Mouse (Mus musculus) layer of hippocampus, adult 6 months (tissue): Measurements from ENCODE around the gene Col7a1. TPM values are rescaled to one million over a fixed set of nuclear protein-coding genes. Genes with fewer than 3 reads are reported as not detected.

ENCODE experiments used
- long read RNA-seq, 2 experiments: library from polyadenylated mRNA; unstranded; transcript quantifications; one replicate each; pipeline ENCODE4 v2.0.0; 2019 to 2020
- microRNA-seq: library from miRNA; unstranded; fragments of <30 nt; microRNA quantifications from one replicate; pipeline ENCODE4 v1.2.0, GENCODE M21; 2020
- polyA plus RNA-seq: library from polyadenylated mRNA; unstranded; fragments of <200 nt; fragmentation: Nextera tagmentation; gene quantifications from 2 replicates; pipeline ENCODE4 v1.2.3, GENCODE M21; 2021

Col7a1 gene
- polyA plus RNA-seq, result not detected in 2 replicates
- long read RNA-seq, experiment 1, result 0 reads
- long read RNA-seq, experiment 2, partial matches to known transcripts, result 2 of 2 reads
- long read RNA-seq, experiment 2, other reads (novel, unspliced or antisense), result 0 of 2 reads

GRCm38 (mm10) chr9:108953081-108953636 is at the start of gene Col7a1:
Gene Col7a1 (plus strand): TSS chr9:108953586.

GRCm38 (mm10) chr9:108914491-108914890 is 38.9 kb upstream of the Col7a1 start, which contains the start of gene Tmem89:
Gene Tmem89 (plus strand): TSS chr9:108914619.

GRCm38 (mm10) chr9:108936418-108937364 is 16.7 kb upstream of the Col7a1 start, which contains the start of gene Uqcrc1:
Gene Uqcrc1 (plus strand): TSS chr9:108936633.

GRCm38 (mm10) chr9:108985710-108986109 is 32.3 kb downstream of the Col7a1 start, which contains the start of gene Ucn2:
Gene Ucn2 (plus strand): TSS chr9:108986010.

GRCm38 (mm10) chr9:108991428-108992084 is 38.2 kb downstream of the Col7a1 start, which contains the start of gene Pfkfb4:
Gene Pfkfb4 (plus strand): TSS chr9:108991778.

Small RNA genes lying within 50 kb of the gene (microRNA-seq; reads per million reads assigned to microRNA genes)
- gene Mir711, result not detected

Other genes with a start within 250 kb of the Col7a1 start
- gene Ip6k2, start 169.8 kb upstream of the Col7a1 start, polyA plus RNA-seq, result 31.9 and 32.7 TPM in 2 replicates
- gene Nckipsd, start 145.2 kb upstream of the Col7a1 start, polyA plus RNA-seq, result 45.0 and 53.8 TPM in 2 replicates
- gene Celsr3, start 127.3 kb upstream of the Col7a1 start, polyA plus RNA-seq, result 1.8 and 3.7 TPM in 2 replicates
- 9.3 and 12.2 TPM in 2 replicates for gene Slc26a6, start 100.3 kb upstream of the Col7a1 start, polyA plus RNA-seq
- gene Tmem89, start 39.0 kb upstream of the Col7a1 start, polyA plus RNA-seq, result 1.0 and 2.9 TPM in 2 replicates
- gene Uqcrc1, start 17.0 kb upstream of the Col7a1 start, polyA plus RNA-seq, result 652 and 670 TPM in 2 replicates
- gene Ucn2, start 32.4 kb downstream of the Col7a1 start, polyA plus RNA-seq, result not detected in 2 replicates
- gene Pfkfb4, start 38.2 kb downstream of the Col7a1 start, polyA plus RNA-seq, result 4.7 and 5.6 TPM in 2 replicates
- 119 and 124 TPM in 2 replicates for gene Shisa5, start 85.0 kb downstream of the Col7a1 start, polyA plus RNA-seq
- gene Trex1, start 106.1 kb downstream of the Col7a1 start, polyA plus RNA-seq, result 12.0 and 12.5 TPM in 2 replicates
- gene Atrip, start 120.5 kb downstream of the Col7a1 start, polyA plus RNA-seq, result 19.7 and 20.0 TPM in 2 replicates
- gene Ccdc51, start 128.9 kb downstream of the Col7a1 start, polyA plus RNA-seq, result 3.6 and 4.4 TPM in 2 replicates
- gene Tma7, start 129.0 kb downstream of the Col7a1 start, polyA plus RNA-seq, result 619 and 702 TPM in 2 replicates
- 15.1 and 22.6 TPM in 2 replicates for gene Plxnb1, start 141.8 kb downstream of the Col7a1 start, polyA plus RNA-seq
- not detected in 2 replicates for gene Fbxw21, start 208.5 kb downstream of the Col7a1 start, polyA plus RNA-seq
- gene Fbxw13, start 242.4 kb downstream of the Col7a1 start, polyA plus RNA-seq, result 0.10 and 0.36 TPM in 2 replicates